Mouse (Mus musculus): ENCODE data around the gene Sftpd. TPM values are rescaled to one million over a fixed set of nuclear protein-coding genes. Genes with fewer than 3 reads are reported as not detected.

The Sftpd gene
- polyA plus RNA-seq, 1 experiment from 2014 or later, result 0.17 TPM

GRCm38 (mm10) chr14:41160076-41160475 lies 24.9 kb downstream of the Sftpd start:
- Histone ChIP-seq H3K27ac (ENCODE audit: low read length) (no peak overlapping the region; the same call in none of the 2 replicates), H3K9me3 (replicated peaks; ENCODE audit: control insufficient read depth, low read length) (no peaks in the 10 kb centered on the region), H3K27me3 (ENCODE audit: control insufficient read depth, insufficient read depth, low read depth, low read length) (no peaks in the 10 kb centered on the region), H3K4me1 (ENCODE audit: control insufficient read depth, low read depth, low read length) (no peaks in the 10 kb centered on the region), H3K4me3 (ENCODE audit: low read depth, low read length) (no peak overlapping the region), H3K9ac (ENCODE audit: low read depth, low read length) (no peak overlapping the region), H3K36me3 (ENCODE audit: control insufficient read depth, insufficient read depth) (no peaks in the 10 kb centered on the region), H3K4me2 (ENCODE audit: low read depth, low read length) (no peak overlapping the region)
- no peak for ATAC-seq (ENCODE audit: low read depth)
- 62% methylated on average over 4 of the region's 4 CpGs for WGBS (ENCODE audit: insufficient replicate concordance)

- Histone ChIP-seq H3K9ac (ENCODE audit: low read depth, low read length) (no peak within 1 kb of the TSS; the same call in 1 of the 2 replicates), H3K4me2 (ENCODE audit: low read depth, low read length) (peak within 1 kb of the TSS; percentile 22), H3K9me3 (replicated peaks; ENCODE audit: control insufficient read depth, low read length) (no peaks in the 10 kb centered on the region), H3K4me3 (ENCODE audit: low read depth, low read length) (peak within 1 kb of the TSS; percentile 38), H3K27me3 (ENCODE audit: control insufficient read depth, insufficient read depth, low read depth, low read length) (no peaks in the 10 kb centered on the region), H3K27ac (ENCODE audit: low read length) (peak within 1 kb of the TSS; percentile 53), H3K4me1 (ENCODE audit: control insufficient read depth, low read depth, low read length) (no peaks in the 10 kb centered on the region), H3K36me3 (ENCODE audit: control insufficient read depth, insufficient read depth) (no peaks in the 10 kb centered on the region)
- 56% methylated on average over 7 of the region's 7 CpGs for WGBS (ENCODE audit: insufficient replicate concordance)
- ATAC-seq (ENCODE audit: low read depth), result peak; percentile 89
Observed at GRCm38 (mm10) chr14:41151220-41151898, 33.6 kb downstream of the Sftpd start, which contains the start of gene Mbl1. Mbl1 (plus strand) TSS chr14:41151458.

- no peaks in the 10 kb centered on the region for H3K4me1 ChIP-seq (ENCODE audit: control insufficient read depth, low read depth, low read length)
- no peak overlapping the region for H3K27ac ChIP-seq (ENCODE audit: low read length)
- no peaks in the 10 kb centered on the region for H3K9me3 ChIP-seq (replicated peaks; ENCODE audit: control insufficient read depth, low read length)
- H3K27me3 ChIP-seq (ENCODE audit: control insufficient read depth, insufficient read depth, low read depth, low read length), result no peaks in the 10 kb centered on the region
- H3K9ac ChIP-seq (ENCODE audit: low read depth, low read length), result no peak overlapping the region
- 53% methylated on average over 2 of the region's 2 CpGs for WGBS (ENCODE audit: insufficient replicate concordance)
- ATAC-seq (ENCODE audit: low read depth), result no peak
- no peaks in the 10 kb centered on the region for H3K36me3 ChIP-seq (ENCODE audit: control insufficient read depth, insufficient read depth)
- H3K4me3 ChIP-seq (ENCODE audit: low read depth, low read length), result no peak overlapping the region
- no peak overlapping the region for H3K4me2 ChIP-seq (ENCODE audit: low read depth, low read length)
Observed at GRCm38 (mm10) chr14:41147356-41147755, 37.6 kb downstream of the Sftpd start.

GRCm38 (mm10) chr14:41146922-41147321 lies 38.0 kb downstream of the Sftpd start:
- Histone ChIP-seq H3K9ac (ENCODE audit: low read depth, low read length) (no peak overlapping the region), H3K4me2 (ENCODE audit: low read depth, low read length) (no peak overlapping the region), H3K4me1 (ENCODE audit: control insufficient read depth, low read depth, low read length) (no peaks in the 10 kb centered on the region), H3K36me3 (ENCODE audit: control insufficient read depth, insufficient read depth) (no peaks in the 10 kb centered on the region), H3K9me3 (replicated peaks; ENCODE audit: control insufficient read depth, low read length) (no peaks in the 10 kb centered on the region), H3K27me3 (ENCODE audit: control insufficient read depth, insufficient read depth, low read depth, low read length) (no peaks in the 10 kb centered on the region), H3K27ac (ENCODE audit: low read length) (no peak overlapping the region), H3K4me3 (ENCODE audit: low read depth, low read length) (no peak overlapping the region)
- 39% methylated on average over 3 of the region's 3 CpGs for WGBS (ENCODE audit: insufficient replicate concordance)
- ATAC-seq (ENCODE audit: low read depth), result no peak

GRCm38 (mm10) chr14:41146035-41146434 lies 38.9 kb downstream of the Sftpd start:
- Histone ChIP-seq H3K4me3 (ENCODE audit: low read depth, low read length) (no peak overlapping the region), H3K4me2 (ENCODE audit: low read depth, low read length) (no peak overlapping the region), H3K4me1 (ENCODE audit: control insufficient read depth, low read depth, low read length) (no peaks in the 10 kb centered on the region), H3K9ac (ENCODE audit: low read depth, low read length) (no peak overlapping the region), H3K27me3 (ENCODE audit: control insufficient read depth, insufficient read depth, low read depth, low read length) (no peaks in the 10 kb centered on the region), H3K27ac (ENCODE audit: low read length) (no peak overlapping the region), H3K36me3 (ENCODE audit: control insufficient read depth, insufficient read depth) (no peaks in the 10 kb centered on the region), H3K9me3 (replicated peaks; ENCODE audit: control insufficient read depth, low read length) (no peaks in the 10 kb centered on the region)
- 46% methylated on average over 6 of the region's 6 CpGs for WGBS (ENCODE audit: insufficient replicate concordance)
- no peak for ATAC-seq (ENCODE audit: low read depth)

GRCm38 (mm10) chr14:41140686-41141085 lies 44.3 kb downstream of the Sftpd start:
- H3K9ac ChIP-seq (ENCODE audit: low read depth, low read length), result no peak overlapping the region
- no peaks in the 10 kb centered on the region for H3K36me3 ChIP-seq (ENCODE audit: control insufficient read depth, insufficient read depth)
- no peak overlapping the region for H3K4me2 ChIP-seq (ENCODE audit: low read depth, low read length)
- H3K4me3 ChIP-seq (ENCODE audit: low read depth, low read length), result no peak overlapping the region
- H3K27me3 ChIP-seq (ENCODE audit: control insufficient read depth, insufficient read depth, low read depth, low read length), result no peaks in the 10 kb centered on the region
- no peak for ATAC-seq (ENCODE audit: low read depth)
- H3K9me3 ChIP-seq (replicated peaks; ENCODE audit: control insufficient read depth, low read length), result no peaks in the 10 kb centered on the region
- 45% methylated on average over 1 of the region's 1 CpGs for WGBS (ENCODE audit: insufficient replicate concordance)
- no peaks in the 10 kb centered on the region for H3K4me1 ChIP-seq (ENCODE audit: control insufficient read depth, low read depth, low read length)
- no peak overlapping the region for H3K27ac ChIP-seq (ENCODE audit: low read length)

- H3K4me2 ChIP-seq (ENCODE audit: low read depth, low read length), result no peak overlapping the region
- no peak overlapping the region for H3K4me3 ChIP-seq (ENCODE audit: low read depth, low read length)
- no peak overlapping the region for H3K9ac ChIP-seq (ENCODE audit: low read depth, low read length)
- H3K9me3 ChIP-seq (replicated peaks; ENCODE audit: control insufficient read depth, low read length), result no peaks in the 10 kb centered on the region
- H3K4me1 ChIP-seq (ENCODE audit: control insufficient read depth, low read depth, low read length), result no peaks in the 10 kb centered on the region
- no peak overlapping the region for H3K27ac ChIP-seq (ENCODE audit: low read length)
- no peaks in the 10 kb centered on the region for H3K27me3 ChIP-seq (ENCODE audit: control insufficient read depth, insufficient read depth, low read depth, low read length)
- H3K36me3 ChIP-seq (ENCODE audit: control insufficient read depth, insufficient read depth), result no peaks in the 10 kb centered on the region
- no peak for ATAC-seq (ENCODE audit: low read depth)
Observed at GRCm38 (mm10) chr14:41137006-41137405, 47.9 kb downstream of the Sftpd start.

GRCm38 (mm10) chr14:41131540-41131939 lies 53.4 kb downstream of the Sftpd start, which contains the start of gene Sftpa1:
Sftpa1 (plus strand) TSS chr14:41131782.
- H3K27me3 ChIP-seq (ENCODE audit: control insufficient read depth, insufficient read depth, low read depth, low read length), result no peaks in the 10 kb centered on the region
- H3K9me3 ChIP-seq (replicated peaks; ENCODE audit: control insufficient read depth, low read length), result no peaks in the 10 kb centered on the region
- no peak within 1 kb of the TSS for H3K4me3 ChIP-seq (ENCODE audit: low read depth, low read length)
- 72% methylated on average over 7 of the region's 7 CpGs for WGBS (ENCODE audit: insufficient replicate concordance)
- H3K36me3 ChIP-seq (ENCODE audit: control insufficient read depth, insufficient read depth), result no peaks in the 10 kb centered on the region
- no peak within 1 kb of the TSS for H3K4me2 ChIP-seq (ENCODE audit: low read depth, low read length)
- no peak within 1 kb of the TSS for H3K9ac ChIP-seq (ENCODE audit: low read depth, low read length)
- H3K27ac ChIP-seq (ENCODE audit: low read length), result no peak within 1 kb of the TSS
- no peak for ATAC-seq (ENCODE audit: low read depth)
- H3K4me1 ChIP-seq (ENCODE audit: control insufficient read depth, low read depth, low read length), result no peaks in the 10 kb centered on the region

- no peak overlapping the region for H3K4me2 ChIP-seq (ENCODE audit: low read depth, low read length)
- no peak overlapping the region for H3K9ac ChIP-seq (ENCODE audit: low read depth, low read length)
- H3K4me3 ChIP-seq (ENCODE audit: low read depth, low read length), result no peak overlapping the region
- H3K27me3 ChIP-seq (ENCODE audit: control insufficient read depth, insufficient read depth, low read depth, low read length), result no peaks in the 10 kb centered on the region
- WGBS (ENCODE audit: insufficient replicate concordance), result 18% methylated on average over 4 of the region's 4 CpGs
- no peaks in the 10 kb centered on the region for H3K36me3 ChIP-seq (ENCODE audit: control insufficient read depth, insufficient read depth)
- H3K27ac ChIP-seq (ENCODE audit: low read length), result no peak overlapping the region
- no peaks in the 10 kb centered on the region for H3K4me1 ChIP-seq (ENCODE audit: control insufficient read depth, low read depth, low read length)
- ATAC-seq (ENCODE audit: low read depth), result no peak
- H3K9me3 ChIP-seq (replicated peaks; ENCODE audit: control insufficient read depth, low read length), result no peaks in the 10 kb centered on the region
Observed at GRCm38 (mm10) chr14:41127997-41128396, 57.0 kb downstream of the Sftpd start.

Measured in liver, embryonic 16.5 days (tissue).